Mouse (Mus musculus) thymus, adult 2 months (tissue): Measurements from ENCODE around the gene Ttf1.

Source experiments
- CTCF ChIP-seq: fragments of 200-500 bp; IDR thresholded peaks from 2 replicates; pipeline ENCODE4 v1.5.1; 2012; ENCODE audit warnings: mild to moderate bottlenecking, control low read depth, low read length, moderate library complexity, borderline replicate concordance; ENCODE audit not compliant: control insufficient read depth, poor library complexity, insufficient read depth; ENCODE audit errors: extremely low read depth
- POLR2A ChIP-seq: fragments of 200-500 bp; IDR thresholded peaks from 2 replicates; pipeline ENCODE4 v1.6.1; 2012; ENCODE audit warnings: mild to moderate bottlenecking, low read length, control low read depth, moderate library complexity; ENCODE audit not compliant: control insufficient read depth, poor library complexity, insufficient read depth; ENCODE audit errors: extremely low read depth

DNA sequence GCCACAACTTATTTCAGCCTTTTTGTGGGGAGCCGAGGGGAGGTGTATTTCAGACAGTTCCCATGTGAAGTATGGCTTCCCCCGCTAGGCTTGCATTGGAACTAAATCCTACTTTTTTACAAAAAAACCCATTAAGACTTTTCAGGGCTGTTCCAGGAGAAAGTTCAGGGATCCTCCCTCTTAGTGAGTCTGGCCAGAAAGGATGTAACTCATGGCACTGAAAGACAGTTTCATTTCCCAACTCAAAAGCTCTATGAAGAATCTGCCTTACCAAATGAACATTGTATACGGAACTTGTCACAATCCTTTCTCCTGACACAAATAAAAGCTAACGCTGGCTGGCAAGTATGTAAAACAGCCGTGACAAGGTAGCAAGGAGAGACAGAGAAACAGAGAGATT is 20.3 kb upstream of the Ttf1 start:
- no peak for TF ChIP-seq POLR2A
- no peak for TF ChIP-seq CTCF
